Mouse (Mus musculus): ENCODE results near the gene Acaca. TPM values are rescaled to one million over a fixed set of nuclear protein-coding genes. Genes with fewer than 3 reads are reported as not detected.

Acaca gene
- total RNA-seq, 2 experiments from 2014 or later, result 7.1 to 26.4 TPM

DNA sequence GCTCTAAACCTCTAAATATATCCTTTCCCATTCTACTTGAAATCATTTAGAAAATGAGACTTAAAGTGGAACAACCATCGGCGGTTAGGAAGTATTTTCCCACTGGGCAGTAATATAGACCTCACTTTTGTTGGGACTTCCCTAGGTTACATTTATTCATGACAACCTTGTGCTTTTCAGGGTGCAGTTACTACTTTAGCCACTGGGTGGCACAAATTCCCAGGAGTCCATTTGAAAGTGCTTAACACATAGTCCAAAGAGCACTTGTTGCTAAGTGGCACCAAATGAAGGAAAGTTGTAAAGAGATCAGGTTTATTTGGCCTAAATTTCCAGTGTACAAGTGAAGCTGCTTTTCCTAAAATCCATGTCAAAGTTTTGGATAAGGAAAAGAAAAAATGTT lies 12.3 kb downstream of the Acaca start:
- peak; percentile 84 for ATAC-seq (replicated peaks; ENCODE audit: low FRiP score, poor library complexity, severe bottlenecking)

DNA sequence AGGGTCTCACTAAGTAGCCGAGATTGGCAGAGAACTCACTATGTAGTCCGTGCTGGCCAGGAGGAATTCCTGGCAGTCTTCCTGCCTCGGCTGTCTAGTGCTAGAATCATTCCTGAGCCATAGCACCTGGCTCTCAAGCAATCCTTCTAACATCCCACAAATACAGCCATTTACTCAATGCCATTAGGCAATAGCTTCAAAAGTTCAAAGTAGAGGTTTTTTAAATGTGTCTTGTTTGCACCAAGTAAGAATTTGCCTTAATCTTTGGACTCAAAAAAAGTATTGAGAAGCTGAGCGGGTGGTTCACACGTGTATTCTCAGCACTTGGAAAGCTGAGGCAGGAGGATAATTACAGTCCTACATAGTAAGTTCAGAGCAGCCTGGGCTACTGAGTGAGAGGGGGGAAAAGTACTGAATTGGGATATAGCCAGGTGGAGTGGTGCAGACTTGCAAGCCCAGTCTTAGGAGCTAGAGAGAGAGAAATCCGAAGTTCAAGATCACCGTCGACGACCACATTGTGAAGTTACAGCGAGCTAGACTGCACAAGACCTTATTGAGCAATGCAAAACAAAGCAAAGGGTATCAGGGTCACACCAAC lies 15.8 kb downstream of the Acaca start:
- ATAC-seq (replicated peaks; ENCODE audit: low FRiP score, poor library complexity, severe bottlenecking), result no peak

DNA sequence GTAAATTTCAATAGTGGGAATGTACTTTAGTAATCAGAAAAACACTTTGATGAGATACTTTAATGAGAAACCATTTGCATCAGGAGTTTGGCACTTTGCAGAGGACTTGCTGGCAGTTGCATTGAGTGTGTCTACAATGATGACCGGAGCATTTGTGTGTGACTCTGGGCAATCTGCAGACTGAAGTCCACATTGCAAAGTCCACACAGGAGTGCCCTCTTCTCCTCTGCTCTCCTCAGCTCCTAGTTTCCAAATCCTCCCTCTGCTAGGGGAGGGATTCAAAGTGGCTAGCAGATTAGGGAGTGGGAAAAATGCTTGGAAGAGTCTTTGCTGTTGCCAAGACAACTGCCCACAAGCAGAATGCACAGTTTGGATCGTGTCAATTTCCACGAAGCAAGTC lies 16.6 kb downstream of the Acaca start:
- no peak for ATAC-seq (replicated peaks; ENCODE audit: low FRiP score, poor library complexity, severe bottlenecking)

DNA sequence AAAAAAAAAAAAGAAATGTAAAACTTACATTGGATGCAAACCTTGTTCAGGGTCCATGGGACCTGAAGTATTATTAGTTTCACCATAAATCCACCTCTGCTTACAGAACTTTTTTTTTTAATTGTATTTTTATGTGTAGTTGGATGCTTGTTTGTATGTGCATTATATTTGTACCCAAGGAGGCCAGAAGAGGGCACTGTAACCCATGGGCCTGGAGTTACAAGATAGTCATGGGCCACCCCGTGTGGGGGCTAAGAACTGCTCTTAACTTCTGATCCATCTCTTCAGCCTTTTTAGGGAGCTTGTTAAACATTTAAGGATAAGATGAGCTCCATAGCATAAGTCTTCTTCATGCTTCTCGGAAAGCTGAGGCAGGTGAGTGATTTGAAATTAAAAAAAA lies 21.4 kb downstream of the Acaca start:
- ATAC-seq (replicated peaks; ENCODE audit: low FRiP score, poor library complexity, severe bottlenecking), result no peak

DNA sequence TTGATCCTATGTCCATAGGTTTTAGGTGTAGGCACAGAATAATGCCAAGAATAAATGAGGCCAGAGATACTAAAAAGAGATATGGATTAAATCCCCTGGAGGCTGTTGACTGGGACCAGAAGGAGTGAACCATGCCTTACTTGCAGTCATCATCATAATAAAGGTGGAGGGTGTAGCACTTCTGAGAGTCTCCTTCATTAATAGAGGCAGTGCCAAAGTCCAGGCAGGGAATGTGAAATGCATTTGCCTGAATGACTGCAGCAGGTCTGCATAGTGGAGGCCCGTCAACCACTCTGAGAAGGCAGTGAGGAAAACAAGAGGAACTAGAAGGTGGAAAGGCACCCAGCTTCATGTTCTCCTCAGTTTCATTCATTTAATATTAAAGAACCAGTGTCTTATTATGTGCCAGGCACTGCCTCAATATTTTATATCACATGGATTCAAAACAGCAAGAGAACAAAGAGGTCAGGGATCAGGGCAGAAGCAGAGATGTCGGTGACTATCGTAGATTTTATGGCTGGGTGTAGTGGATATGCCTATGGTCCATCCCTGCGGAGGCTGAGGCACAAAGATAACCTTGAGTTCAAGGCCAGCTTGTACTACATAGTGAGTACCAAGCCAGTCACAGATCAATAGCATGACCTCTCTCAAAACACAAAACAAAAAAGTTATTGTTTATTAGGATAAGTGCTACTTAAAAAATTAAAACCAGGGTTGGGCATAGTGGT lies 27.2 kb downstream of the Acaca start:
- ATAC-seq (replicated peaks; ENCODE audit: low FRiP score, poor library complexity, severe bottlenecking), result no peak

DNA sequence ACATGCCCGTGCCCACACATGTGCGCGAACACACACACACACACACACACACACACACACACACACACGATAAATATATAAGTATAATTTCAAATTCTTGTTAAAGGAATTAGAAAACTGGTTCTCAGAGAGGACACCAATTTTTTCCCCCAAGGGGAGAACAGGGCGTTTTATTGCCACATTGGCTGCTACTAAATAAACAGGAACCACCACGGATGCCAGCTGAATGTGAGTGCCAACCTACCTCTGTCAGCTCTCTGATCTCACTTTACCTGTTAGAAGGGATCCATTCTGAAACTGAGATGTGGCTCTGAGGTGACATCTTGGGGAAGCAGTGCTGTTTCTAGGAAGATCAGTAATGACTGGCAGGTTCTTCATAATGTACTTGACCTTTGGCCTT lies 34.7 kb downstream of the Acaca start:
- no peak for ATAC-seq (replicated peaks; ENCODE audit: low FRiP score, poor library complexity, severe bottlenecking)

DNA sequence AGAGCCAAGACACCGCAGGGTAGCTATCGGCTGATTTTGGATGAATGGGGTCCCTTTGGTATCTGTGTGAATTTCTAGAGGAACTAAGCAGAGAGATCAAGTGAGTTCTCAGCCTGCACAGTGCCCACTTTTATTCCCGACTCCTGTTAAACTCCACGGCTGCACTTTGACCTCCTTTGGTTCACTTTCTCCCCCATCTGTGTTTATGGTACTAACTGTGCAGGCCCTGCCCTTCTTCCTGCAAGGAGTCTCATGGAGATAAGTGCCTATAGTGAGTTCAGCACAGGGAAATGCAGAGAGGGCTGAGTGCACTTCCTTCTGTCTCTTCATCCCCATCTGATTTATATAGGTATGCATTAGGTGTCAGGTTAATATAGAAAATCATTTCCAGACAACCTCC lies 35.1 kb downstream of the Acaca start:
- no peak for ATAC-seq (replicated peaks; ENCODE audit: low FRiP score, poor library complexity, severe bottlenecking)

DNA sequence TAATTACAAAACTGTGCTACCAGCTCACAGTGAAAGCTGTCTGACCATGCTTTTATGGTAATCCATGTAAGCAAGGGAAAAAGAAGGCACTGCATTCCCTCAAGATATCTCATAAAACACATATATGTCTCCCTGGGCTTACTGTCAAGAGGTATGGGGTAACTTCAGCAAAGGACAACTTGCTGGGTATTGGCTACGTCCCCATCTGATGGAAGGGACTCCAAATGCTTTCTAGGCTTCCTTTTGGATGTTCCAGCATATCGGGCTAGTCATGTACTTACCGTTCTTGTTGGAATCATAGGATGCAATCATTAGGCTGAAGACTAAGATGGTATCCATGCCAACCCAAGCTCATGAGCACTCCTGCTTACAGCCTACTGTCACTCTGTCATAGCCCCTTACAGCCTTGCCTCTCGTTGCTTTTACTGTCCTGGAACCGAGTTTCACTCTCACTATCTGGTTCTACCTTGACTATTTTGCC lies 37.6 kb downstream of the Acaca start, which contains the start of gene Gm11437:
Gene Gm11437, minus strand, starts transcription at position 431 of the 481 bp plus-strand sequence.
- no peak for ATAC-seq (replicated peaks; ENCODE audit: low FRiP score, poor library complexity, severe bottlenecking)

DNA sequence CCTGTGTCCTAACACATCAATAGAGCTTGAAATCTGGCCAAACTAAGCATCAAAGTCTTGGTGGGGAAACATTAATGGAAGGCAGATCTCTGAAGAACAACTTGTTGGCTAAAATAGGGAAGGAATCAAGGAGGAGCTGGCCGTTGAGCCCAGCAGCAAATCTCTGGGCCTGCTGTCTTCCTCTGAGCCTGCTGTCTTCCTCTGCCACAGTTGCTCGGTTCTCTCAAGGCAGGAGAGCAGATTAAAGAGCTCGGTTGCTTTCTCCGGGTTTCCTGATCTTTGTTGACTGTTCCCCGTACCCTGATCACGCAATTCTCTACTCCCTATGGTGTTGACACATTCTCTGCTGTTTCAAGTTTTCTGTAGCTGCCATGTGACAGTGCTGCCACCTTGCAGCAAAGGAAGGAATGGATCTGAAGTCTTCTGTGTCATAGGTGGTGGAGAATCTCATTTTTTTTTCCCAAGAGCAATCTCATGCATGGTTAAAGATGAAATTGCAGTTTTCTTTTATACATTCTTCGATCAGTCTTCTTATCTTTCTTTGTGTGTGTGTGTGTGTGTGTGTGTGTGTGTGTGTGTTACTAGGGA lies 39.3 kb downstream of the Acaca start:
- ATAC-seq (replicated peaks; ENCODE audit: low FRiP score, poor library complexity, severe bottlenecking), result no peak

DNA sequence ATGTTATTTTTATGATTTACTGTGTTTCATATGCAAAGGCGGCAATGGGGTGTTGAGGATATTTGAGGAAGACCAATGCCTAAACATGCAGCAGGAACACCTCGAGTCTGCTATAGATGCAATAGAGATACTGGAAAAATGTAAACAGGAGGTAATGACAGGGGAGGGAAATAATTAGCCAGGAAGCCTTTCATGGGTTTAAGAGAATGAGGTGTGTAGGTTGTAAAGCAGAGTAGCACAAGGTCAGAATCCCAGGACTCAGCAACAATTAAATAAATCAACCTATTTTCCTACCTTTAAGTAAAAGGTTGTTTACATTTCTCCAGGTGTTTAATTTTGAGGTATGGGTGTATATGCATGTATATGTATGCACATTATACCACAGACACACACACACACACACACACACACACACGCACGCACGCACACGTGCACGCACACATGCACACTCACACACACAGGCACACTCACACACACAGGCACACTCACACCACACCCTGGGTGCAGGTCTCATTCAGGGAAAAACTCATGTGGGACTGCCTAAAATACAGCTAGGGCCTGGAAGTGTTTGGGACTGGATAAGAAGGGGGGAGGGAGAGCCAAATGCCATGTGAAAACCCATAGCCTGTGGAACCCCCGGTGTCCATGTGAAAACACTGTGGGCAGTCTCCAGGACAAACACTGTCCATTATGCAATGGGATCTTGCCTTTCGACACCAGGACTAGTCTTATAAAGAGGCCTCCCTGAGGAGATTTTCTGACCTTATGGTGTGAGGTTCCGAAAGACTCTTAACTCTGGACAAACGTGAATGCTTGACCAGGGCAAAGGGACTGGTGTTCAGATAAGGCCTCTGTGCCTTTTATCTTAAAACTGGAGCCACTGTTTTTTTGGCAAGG lies 43.3 kb downstream of the Acaca start:
- ATAC-seq (replicated peaks; ENCODE audit: low FRiP score, poor library complexity, severe bottlenecking), result no peak

DNA sequence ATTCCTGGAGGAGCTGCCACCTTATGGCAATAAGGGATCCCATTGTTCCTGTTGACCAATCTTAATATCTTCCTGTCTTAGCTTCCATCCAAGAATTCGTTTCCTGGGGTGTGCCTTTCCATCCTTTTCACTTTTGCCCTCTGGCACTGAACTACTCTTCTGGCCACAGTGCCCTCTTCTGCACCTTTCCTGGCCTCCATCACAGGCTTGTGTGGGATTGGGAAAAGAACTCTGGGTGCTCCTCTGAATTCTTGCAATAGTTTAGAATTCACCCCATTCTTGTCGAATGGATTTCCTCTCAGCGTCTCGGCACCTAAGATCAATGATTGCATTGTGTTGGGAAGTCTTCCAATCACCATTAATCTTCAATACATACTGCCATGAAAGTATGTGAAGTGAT lies 49.1 kb downstream of the Acaca start:
- ATAC-seq (replicated peaks; ENCODE audit: low FRiP score, poor library complexity, severe bottlenecking), result no peak

DNA sequence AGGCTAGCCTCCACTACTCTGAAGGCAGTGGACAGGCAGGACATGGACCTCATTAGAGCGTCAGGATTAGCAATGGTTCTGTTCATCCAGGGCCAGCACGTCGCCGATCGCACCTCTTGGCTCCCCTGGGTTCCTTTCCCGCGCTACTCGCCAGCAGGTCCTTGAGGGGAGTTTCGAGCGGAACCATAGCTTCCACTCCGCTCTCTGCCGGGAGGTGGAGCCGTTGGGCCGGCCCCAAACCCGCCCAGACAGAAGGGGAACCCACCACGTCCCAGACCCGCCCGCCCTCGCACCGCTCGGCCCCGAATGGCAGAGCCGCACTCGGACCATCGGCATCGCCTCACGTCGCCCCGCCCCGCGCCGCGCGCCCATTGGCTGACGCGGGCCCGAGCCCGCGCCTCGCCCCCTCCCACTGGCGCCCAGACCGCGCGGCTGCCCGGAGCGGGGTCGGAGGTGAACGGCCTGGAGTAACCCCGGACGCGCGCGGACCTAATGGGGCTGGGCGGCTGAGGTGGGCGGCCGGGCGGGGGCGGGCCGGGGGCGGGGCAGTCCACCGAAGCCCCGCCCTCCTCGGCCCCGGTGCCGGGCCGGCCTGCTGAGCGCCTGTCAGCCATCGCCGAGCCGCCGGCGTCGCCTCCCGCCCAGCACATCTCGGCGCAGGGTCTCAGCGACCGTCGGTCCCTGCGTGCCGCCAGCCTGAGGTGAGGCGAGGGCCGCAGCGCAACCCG lies 49.9 kb downstream of the Acaca start:
- ATAC-seq (replicated peaks; ENCODE audit: low FRiP score, poor library complexity, severe bottlenecking), result peak; percentile 91

DNA sequence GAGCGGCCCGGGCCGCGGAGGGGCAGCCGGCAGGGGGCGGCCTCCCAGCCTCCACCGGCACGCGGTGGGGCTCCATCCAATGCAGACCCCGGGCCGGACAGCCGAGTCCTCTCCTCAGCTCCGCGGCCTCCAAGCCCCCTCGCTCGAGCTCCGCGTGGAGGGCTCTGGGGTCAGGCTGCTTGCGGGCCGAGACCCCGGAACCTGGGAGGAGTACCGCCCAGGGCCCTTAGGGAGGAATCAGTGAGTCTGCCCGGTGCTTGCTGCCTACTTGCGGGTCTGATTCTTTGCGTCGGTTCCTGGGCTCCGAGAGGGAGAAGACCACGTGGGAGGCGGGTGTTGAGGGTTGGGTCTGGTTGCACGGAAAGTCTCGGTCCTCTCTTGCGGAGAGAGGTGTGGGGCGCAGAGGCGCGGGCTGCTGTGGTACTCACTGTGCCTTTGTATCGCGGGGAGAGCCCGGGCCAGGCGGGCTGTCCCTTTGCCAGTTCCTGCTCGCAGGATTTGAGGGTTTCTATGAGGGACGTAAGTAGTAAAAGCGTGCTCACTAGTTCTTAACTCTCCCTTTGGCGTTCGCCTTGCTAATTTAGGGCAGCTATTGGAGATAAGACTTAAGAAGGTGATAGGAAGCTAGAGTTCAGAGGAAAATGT lies 50.6 kb downstream of the Acaca start:
- ATAC-seq (replicated peaks; ENCODE audit: low FRiP score, poor library complexity, severe bottlenecking), result peak; percentile 63

DNA sequence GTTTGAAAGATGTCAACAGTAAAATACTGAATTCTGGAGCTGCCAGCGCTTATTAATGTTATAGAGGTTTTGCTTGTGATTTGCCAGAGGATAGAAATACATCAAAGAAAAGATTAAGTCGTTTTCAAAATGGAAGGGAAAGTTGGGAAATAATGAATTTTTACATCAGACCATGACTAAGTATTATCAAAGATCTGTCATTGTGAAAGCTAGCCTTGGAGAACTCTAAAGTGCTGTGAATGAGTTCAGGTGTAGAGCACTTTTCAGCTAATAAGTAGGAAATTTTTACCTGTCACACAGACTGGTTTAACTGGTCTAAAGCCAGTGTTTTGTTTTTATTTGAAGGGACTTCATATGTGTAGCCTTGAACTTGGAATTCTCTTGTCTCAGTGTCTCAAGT lies 51.8 kb downstream of the Acaca start:
- no peak for ATAC-seq (replicated peaks; ENCODE audit: low FRiP score, poor library complexity, severe bottlenecking)

DNA sequence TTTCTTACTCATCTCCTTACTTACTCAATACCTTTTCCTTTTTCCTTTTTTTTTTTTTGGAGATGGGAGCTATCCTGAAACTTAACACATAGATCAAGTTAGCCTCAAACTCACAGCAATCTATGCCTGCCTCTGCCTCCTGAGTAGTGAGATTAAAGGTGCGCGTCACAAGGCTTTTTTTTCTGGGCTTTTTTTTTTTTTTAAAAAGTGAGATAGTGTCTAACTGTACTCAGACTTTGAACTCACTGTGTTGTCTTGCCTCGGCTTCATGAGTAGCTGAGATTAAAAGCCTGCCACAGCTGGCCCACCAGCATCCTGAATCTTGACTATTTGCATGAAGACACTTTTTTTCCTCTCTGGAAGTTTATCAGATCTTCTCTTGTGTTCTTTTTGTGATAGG lies 59.1 kb downstream of the Acaca start:
- no peak for ATAC-seq (replicated peaks; ENCODE audit: low FRiP score, poor library complexity, severe bottlenecking)

DNA sequence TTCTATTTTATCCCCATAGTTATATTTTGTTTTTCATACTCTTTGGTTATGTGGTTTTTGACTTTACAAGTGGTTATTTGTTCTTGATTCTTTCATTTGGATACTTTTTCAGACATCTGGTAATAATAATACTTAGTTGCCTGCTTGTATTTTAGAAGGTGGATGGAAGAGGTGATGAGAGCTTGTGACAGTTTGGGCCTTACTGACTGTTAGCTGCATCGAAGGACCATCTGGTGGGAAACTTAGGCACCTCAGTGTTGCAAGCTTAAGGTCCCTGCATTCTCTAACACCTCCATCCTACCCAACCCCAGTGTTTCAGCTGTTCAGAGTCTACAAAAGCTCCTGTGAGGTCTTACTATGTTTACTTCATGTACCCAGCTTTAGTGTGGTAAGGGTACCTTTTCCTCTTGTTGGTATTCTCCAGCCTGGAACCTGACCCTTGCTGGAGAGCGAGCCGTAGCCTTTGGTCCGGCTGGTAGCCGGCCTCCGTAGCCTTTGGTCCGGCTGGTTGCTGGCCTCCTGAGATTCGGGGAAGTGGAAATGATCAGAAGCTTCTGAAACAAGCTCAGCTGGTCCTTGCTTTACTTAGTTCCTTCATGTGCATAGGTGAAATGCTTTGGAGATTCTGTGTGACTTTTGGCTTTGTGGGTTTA lies 61.2 kb downstream of the Acaca start:
- no peak for ATAC-seq (replicated peaks; ENCODE audit: low FRiP score, poor library complexity, severe bottlenecking)

DNA sequence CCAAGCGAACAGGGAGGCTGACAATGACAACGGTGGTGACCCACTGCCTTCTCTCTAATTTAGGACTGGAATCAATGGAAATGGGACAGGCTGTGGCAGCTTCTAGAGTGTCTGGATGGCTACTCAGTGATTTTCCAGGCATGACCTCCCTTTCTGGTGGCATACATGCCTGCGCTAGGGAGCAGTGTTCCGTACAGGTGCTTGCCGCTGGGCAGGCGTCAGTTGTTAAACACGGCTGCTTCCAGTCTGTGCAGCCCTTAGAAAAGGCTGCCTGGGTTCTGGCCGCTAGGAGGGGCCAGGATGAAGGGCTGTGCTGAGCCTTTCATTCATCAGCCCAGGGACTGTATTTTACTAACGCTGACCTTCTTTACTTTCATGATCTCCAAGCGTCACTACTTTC lies 63.8 kb downstream of the Acaca start:
- no peak for ATAC-seq (replicated peaks; ENCODE audit: low FRiP score, poor library complexity, severe bottlenecking)

DNA sequence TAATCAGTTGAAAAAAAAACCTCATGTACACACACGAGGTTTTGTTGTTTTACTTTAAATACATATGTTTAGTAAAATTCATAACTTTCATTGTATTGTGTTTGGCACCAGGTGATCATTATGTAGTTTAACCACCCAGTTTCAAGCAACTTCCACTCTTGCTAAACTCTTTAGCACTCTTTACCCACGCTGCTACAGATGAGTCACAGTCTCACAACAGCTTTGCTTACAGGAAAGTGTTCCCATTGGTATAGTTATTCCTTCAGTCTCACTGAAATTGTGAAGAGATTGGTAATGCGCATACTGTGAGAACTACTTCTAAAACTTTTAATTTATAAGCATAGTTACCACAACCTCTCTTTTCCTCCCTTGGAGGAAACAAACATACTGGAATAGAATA lies 65.3 kb downstream of the Acaca start:
- ATAC-seq (replicated peaks; ENCODE audit: low FRiP score, poor library complexity, severe bottlenecking), result no peak

Data from erythroblast, adult 5-6 weeks (primary cell).